Mouse (Mus musculus): Measurements from ENCODE around the gene Tnks1bp1.

GRCm38 (mm10) chr2:85103201-85103600 is 55.4 kb downstream of the Tnks1bp1 start:
- no peak for TF ChIP-seq CTCF (conservative IDR thresholded peaks at IDR 0.05 in 1 of 2, IDR thresholded peaks at IDR 0.05 in 1 of 2; ENCODE audit: low read depth in 2 of 2, low read length in 2 of 2)
- TF ChIP-seq POLR2A (IDR thresholded peaks at IDR 0.05; ENCODE audit: low read depth, low read length): no peak
- TF ChIP-seq MAX (IDR thresholded peaks at IDR 0.05; ENCODE audit: low read length): no peak
- no peak for TF ChIP-seq RCOR1 (conservative IDR thresholded peaks at IDR 0.05; ENCODE audit: low read depth, low read length)
- no peak for TF ChIP-seq ELF1 (IDR thresholded peaks at IDR 0.05; ENCODE audit: low read depth, low read length)
- TF ChIP-seq MXI1 (IDR thresholded peaks at IDR 0.05; ENCODE audit: low read depth, low read length): no peak
- no peak for TF ChIP-seq TBP (conservative IDR thresholded peaks at IDR 0.05; ENCODE audit: low read depth, low read length)
